Mouse (Mus musculus): ENCODE measurements around the gene Rgs6.

Rgs6 gene

GRCm38 (mm10) chr12:82756756-82757155, 168.7 kb downstream of the Rgs6 start:
- peak; percentile 72 to 80 for DNase-seq (ENCODE audit: low spot score in 2 of 2)

- DNase-seq (ENCODE audit: low spot score in 2 of 2): peak in 1 of 2 experiments; percentile 23
Observed at GRCm38 (mm10) chr12:82757367-82757766, 169.3 kb downstream of the Rgs6 start.

DNA sequence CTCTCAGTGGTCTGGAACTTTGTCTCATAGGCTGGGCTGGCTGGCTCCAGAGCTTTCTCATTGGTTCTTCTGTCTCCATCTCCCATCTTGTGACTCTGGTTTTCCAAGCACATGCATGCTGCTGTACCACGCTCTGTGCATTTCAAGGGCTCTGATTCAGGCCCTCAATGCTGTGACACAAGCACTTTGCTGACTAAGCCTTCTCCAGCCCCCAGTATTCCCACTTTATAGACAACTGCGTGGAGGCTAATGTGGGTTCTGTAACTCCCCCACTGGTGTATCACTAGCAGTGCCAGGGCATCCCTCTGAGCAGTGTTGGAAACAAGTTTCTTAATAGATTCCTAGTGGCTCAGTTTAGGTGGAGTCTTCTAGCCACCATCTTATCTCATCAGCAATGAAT, 174.0 kb downstream of the Rgs6 start:
- no peak for DNase-seq (ENCODE audit: low spot score in 2 of 2)

DNA sequence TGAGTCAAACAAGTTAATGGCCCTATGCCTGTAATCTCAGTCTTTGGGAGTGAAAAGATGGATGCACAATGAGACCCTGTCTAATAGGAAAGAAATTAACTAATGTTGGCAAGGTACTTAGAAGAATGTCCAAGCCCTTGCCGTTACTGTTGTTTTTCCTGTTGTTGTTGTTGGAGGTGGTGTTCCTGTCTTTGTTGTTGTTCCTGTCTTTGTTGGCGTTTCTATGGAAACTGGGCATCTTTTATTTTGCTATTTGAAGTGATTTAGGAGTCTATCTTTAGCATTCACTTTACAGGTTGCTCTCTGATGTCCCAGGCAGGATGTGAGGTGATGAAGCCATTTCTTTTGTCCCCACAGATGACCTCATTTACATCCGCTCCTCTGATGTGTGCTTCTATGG, 180.6 kb downstream of the Rgs6 start:
- no peak for DNase-seq (ENCODE audit: low spot score in 2 of 2)

DNA sequence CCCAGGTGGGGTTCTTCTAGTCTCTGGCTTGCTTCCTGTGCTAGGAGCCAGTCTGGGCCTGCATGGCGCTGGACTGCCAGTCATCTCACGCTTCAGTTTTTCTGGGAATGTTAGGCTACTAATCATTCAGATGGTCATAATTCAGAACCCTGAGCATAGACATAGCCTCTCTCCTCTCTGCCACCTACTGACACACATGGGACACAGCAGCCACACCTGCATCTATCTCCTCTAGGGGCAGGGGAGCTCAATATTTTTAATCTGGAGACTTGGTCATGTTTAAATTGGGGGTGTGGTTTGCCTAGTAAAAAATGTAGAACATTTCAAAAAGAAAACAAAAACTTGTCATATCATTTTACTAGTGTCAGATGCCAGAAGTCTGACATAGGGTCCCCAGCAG, 184.1 kb downstream of the Rgs6 start:
- no peak for DNase-seq (ENCODE audit: low spot score in 2 of 2)

DNA sequence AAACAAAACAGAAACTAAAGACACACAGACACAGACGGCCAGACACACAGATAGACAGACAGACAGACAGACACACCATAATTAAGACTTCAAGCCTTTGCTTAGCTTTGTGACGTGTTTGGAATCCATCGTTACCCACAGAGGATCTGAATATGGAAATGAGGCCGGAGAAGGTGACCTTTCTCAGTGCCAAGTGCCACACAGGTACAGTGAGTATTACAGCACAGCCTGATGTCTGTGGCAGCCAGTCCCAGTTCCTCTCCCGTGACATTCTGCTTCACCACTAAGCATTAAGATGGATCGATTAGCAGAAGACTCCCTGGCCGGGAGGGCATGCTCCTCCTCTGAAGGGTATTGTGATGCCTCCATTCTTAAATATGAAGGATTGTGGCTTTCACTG, 186.5 kb downstream of the Rgs6 start:
- no peak for DNase-seq (ENCODE audit: low spot score in 2 of 2)

- DNase-seq (ENCODE audit: low spot score in 2 of 2): no peak
Observed at GRCm38 (mm10) chr12:82776686-82777085, 188.6 kb downstream of the Rgs6 start.

- DNase-seq (ENCODE audit: low spot score in 2 of 2): no peak
Observed at GRCm38 (mm10) chr12:82780936-82781335, 192.8 kb downstream of the Rgs6 start.

DNA sequence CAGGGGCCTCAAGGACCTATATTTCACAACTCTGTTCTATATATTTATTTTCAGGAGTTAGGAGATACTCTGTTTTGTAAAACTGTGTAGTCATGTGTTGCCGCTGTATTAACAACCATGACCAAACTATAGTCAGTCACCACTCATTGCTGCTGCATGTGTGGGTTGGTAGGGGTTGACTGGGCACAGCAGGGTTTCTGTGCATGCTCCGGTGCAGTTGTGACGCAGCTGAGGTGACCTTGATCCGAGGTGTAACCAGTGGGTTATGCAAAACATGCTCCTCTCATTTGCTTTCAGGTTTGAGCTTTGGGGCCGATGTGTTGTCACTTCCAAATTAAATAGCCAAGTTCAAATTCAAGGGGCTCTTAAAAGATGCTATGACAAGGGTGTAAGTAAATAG, 193.3 kb downstream of the Rgs6 start:
- no peak for DNase-seq (ENCODE audit: low spot score in 2 of 2)

GRCm38 (mm10) chr12:82792122-82792521, 204.0 kb downstream of the Rgs6 start:
- DNase-seq (ENCODE audit: low spot score in 2 of 2): no peak

DNA sequence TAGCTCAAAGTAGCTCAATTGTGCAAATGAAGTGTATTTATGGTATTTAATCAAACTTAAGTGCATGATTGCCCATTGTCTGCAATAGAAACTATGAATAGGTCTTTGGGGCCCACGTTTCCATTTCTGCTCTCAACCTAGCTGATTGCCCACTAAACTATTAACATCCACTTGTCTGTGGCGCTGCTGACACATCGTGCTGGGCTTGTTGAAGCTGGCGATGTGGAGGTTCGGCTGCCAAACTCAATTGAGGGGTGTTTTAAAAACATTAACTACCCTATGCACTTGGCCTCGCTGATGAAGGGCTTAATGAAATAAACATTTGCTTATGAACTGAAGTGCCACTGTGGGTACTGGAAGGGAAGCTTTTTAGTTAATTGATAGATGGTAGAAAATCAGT, 211.8 kb downstream of the Rgs6 start:
- no peak for DNase-seq (ENCODE audit: low spot score in 2 of 2)

GRCm38 (mm10) chr12:82801736-82802135, 213.6 kb downstream of the Rgs6 start:
- peak in 1 of 2 experiments; percentile 34 for DNase-seq (ENCODE audit: low spot score in 2 of 2)

- DNase-seq (ENCODE audit: low spot score in 2 of 2): no peak
Observed at GRCm38 (mm10) chr12:82802711-82803110, 214.6 kb downstream of the Rgs6 start.

GRCm38 (mm10) chr12:82805167-82805566, 217.1 kb downstream of the Rgs6 start:
- DNase-seq (ENCODE audit: low spot score in 2 of 2): peak in 1 of 2 experiments; percentile 28

DNA sequence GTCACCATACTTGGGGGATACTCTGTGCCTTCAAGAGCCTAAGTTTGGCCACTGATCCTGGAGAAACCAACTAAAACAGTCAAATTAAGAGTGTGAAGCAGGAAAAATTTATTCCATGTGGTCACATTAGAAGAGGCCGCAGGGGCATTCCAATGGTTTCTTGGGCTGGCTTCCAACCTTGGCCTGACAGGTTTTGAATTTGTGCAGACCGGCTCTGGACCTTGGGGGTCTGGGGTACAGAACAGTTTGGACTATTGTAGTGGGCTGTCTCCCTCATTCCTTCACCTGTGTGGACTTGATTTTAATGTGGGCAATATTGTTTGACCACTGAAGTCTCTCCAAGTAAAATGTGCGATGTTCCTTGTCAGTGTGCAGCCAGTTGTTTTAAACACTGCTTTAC, 222.5 kb downstream of the Rgs6 start:
- DNase-seq (ENCODE audit: low spot score in 2 of 2): no peak

DNA sequence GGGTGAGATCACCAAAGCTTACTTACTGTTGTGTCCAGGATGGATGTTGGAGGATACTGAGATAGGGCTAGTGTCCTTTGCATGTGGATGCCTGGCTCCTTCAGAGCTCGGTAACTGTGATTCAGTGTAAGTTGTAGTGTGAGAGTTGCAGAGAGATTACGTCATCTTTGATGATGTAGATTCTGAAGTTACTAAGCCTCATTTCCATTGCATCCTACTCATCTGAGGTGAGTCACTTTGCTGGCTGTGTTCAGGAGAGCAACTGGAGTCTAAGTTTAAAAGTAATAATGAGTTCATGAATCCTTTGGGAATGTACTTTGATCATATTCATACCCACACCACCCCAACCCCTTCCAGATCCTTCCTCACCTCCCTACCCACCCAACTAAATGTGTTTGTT, 227.9 kb downstream of the Rgs6 start:
- peak in 1 of 2 experiments; percentile 18 for DNase-seq (ENCODE audit: low spot score in 2 of 2)

DNA sequence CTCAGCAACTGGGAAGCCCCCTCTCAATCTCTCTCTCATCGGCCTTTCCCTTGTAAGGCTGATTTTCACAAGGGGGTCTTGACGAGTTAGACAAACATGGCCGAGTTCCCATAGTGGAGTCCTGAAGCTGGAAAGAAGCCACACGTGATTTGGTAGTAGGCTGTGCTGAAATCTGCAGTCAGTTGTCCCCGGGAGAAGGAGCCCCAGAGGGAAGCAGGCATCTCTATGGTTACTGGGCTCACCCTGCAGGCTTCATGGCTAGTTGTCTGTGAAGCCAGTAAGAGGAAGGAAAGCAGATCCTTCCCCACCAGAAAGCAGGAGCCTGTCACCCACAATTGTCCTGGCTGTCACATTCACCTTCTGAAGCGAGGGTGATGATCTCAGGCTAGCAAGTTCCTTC, 231.2 kb downstream of the Rgs6 start:
- DNase-seq (ENCODE audit: low spot score in 2 of 2): peak in 1 of 2 experiments; percentile 28

DNA sequence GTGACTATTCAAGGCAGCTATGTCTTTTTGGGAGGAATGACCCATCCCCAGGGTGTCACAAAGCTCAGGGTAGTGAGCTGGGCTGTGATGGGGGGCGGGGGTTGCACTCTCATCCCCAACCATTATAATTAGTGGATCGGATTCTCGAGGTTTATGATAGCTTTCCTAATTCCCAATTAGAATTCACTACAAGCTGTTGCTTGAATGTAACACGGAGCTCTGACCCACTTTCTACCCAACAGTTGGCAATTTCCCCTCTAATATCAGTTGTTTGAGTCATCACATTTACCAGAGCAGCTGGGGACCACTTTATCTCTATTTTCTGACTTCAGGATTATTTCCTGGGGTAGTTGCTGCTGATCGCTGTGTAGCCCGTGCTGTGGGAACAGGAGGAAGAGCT, 231.9 kb downstream of the Rgs6 start:
- DNase-seq (ENCODE audit: low spot score in 2 of 2): peak in 1 of 2 experiments; percentile 21

DNA sequence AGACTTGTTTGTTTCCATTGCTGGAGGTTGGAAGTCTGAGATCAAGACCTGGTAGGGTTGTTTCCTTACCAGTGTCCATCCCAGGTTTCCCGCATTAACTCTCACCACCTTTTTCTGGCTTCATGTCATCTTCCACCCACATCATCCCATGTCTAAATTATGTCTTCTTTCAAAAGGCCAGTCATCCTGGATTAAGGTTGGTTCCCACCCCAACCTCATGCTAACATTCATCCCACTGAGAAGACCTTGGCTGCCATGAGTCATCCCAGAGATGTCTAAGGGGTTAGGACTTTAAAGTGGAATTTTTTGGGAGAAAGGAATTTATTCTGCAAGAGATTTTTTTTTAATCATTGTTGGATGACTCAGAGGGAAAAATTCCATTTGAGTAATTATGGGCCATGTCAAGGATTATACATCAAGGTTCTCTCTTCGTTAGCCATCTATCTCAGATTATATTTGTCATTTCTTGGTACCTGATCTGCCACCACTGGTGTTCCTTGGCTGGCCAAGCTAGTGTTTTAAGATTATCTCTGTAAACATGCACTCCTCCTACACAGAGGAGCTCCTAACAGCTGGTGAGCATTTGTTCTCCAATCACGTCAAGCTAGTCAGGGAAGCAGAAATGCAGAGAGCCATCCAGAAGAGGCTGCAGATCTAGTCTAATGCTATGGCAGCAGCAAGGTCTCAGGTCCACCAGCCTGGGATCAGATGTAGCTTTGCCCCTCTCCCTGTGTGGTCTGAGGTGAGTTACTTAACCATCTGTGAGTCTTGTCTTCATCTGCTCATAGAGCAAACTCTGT, 234.9 kb downstream of the Rgs6 start:
- peak; percentile 44 to 50 for DNase-seq (ENCODE audit: low spot score in 2 of 2)

DNA sequence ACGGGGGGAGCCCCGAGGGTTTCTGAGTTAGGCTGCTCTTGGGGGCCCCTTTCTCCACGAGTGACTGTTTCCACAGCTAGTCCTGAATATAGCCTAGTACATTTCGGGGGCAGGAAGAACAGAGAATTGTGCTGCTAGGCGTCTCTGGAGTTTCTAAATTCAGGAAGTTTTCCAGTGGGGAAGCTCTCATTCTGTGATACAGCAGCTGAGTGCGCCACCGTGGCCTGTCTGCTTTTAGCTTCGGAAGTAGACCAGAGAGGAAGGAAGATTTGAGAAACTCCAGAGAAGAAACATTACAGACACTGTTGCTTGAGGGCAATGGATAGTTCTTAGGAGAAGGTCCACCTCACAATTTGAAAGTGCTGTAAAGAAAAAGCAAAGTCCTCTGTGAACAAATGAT, 242.2 kb downstream of the Rgs6 start:
- no peak for DNase-seq (ENCODE audit: low spot score in 2 of 2)

DNA sequence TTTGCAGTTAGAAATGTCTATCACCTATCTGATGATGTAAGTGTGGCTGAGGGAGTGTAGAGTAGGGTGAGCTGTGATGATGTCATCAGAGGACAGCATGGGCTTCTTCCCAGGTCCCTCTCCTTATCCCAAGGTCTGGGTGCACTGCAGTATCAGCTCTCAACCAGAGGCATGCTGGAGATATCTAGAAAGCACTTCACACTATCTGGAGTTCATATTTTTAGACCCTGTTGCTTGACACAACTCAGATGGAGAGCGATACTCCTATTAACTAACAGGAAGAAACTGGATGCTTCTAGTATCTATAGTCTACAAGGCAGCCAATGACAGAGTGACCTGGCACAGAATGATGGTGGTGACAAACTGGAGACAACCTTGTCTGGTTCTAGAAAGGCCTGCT, 250.5 kb downstream of the Rgs6 start:
- no peak for DNase-seq (ENCODE audit: low spot score in 2 of 2)

DNA sequence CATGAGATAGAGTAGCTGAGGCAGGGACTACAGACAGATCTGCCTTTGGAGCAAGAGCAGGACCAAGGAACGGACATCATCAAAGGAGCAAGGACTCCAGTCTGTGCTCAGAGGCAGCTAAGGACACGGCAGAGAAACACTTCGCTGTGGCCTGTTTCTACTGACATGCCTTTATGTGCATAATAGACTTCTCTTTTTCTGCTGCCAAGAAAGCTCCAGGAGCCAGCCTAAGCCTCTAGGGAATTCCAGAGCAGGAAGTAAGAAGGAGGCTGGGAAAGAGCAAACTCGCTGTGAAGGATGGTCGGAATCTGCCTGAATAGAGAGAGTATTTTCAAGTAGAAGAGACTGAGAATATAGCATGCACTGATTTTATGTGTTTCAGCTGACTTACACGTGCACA, 253.5 kb downstream of the Rgs6 start:
- DNase-seq (ENCODE audit: low spot score in 2 of 2): no peak

DNA sequence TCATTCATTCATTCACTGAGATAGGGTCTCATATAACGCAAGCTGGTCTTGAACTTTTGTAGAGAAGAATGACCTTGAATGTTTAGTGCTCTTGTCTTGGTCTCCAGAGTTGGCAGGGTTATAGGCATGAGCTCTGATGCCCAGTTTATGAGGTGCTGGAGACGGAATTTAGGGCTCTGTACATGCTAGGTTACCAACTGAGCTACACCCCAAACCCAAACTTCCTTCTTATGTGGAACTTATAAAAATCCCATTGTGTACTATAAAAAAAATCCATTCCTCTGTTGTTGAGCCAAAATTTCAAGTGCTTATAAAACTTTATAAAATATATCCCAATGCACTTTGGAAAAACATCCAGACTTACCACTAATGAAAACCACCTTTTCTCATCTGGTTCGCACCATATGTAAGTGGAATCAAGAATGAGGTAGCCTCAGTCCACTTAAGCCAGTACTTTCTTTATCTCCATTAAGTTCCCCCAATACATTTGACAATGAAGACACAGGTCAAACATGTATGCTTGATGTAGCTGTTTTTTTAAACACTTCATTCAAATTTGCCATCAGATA, 260.3 kb downstream of the Rgs6 start:
- no peak for DNase-seq (ENCODE audit: low spot score in 2 of 2)

- no peak for DNase-seq (ENCODE audit: low spot score in 2 of 2)
Observed at GRCm38 (mm10) chr12:82854902-82855301, 266.8 kb downstream of the Rgs6 start.
